Mouse (Mus musculus): ENCODE measurements at regions not wholly inside any gene's neighbourhood (a gene's known extent, or its start where the extent isn't known, plus 50 kb on each side); places are given as distances from the start of the nearest gene placed in this dataset.

DNA sequence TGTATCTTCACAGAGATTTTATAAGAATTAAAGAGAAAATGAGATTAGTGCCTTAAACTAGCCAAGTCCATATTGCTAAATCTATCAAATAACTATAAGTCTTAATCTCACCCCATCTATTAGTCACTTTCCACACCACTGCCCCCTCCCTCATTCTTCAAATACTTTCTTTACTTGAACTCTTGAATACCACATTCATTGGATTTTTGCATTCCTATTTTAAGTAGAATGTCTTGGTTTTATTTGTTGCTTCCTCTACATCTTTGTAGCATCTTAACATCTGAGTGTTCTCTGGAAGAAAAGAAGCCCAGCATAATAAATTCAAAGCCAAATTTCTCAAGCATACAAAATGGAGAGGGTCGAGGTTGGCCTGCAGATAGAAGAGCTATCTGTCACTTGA lies 200.9 kb upstream of the Thbs1 start:
- no peak for DNase-seq (ENCODE audit: low read depth, low spot score)

DNA sequence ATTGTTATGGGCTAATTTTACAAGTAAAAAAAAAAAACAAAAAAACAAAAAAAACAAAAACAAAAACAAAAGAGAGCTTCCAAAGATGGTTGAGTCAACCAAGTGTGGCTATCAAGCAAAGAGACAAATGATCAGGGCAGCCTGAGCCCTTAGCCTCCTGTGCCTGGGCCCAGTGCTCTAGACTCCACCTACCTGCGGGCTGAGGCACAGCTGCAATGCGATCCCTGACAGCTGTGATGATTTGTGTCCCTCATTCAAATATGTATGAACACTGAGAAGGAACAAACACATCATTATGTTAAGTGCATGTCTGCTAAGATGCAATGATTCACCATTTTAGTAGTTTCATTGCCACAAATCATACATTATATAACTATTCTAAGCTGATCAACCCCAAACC lies 199.0 kb upstream of the Thbs1 start:
- DNase-seq (ENCODE audit: low read depth, low spot score) = peak; percentile 21

DNA sequence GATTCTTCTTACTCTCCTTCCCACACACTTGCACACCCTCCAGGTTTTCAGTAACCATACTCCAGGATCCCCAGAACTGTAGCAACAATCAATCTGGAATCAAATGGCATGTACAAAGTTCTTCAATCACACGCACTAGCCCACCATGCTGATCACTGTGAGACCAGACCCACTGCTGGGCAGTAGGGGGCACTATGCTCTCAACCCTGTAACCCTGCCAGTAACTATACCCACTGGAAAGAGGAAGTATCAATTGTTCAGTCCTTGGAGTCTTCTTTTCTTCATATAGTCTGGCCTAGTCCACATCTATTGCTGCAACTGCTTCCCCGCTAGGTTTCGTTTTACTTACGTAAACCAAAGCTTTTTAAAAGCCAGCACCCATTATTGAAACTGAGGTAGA lies 197.8 kb upstream of the Thbs1 start:
- no peak for DNase-seq (ENCODE audit: low read depth, low spot score)

DNA sequence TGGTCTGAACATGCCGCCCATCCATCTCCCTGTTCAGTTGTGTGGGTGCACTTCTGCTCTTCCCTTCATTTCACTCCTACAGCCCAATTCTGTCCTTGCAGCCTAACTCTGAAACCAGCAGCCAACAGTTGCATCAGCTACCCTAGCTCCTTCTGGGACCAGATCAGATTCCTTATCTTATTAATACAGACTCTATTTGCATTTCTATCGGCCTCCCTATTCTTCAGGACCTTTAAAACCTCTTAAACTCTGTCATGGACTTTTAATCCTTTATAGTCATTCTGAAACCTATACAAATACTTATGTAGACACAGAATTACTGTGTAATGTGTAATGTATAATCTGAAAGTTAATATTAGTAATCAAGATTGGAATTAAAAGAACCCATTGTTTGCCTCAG lies 195.9 kb upstream of the Thbs1 start:
- no peak for DNase-seq (ENCODE audit: low read depth, low spot score)

DNA sequence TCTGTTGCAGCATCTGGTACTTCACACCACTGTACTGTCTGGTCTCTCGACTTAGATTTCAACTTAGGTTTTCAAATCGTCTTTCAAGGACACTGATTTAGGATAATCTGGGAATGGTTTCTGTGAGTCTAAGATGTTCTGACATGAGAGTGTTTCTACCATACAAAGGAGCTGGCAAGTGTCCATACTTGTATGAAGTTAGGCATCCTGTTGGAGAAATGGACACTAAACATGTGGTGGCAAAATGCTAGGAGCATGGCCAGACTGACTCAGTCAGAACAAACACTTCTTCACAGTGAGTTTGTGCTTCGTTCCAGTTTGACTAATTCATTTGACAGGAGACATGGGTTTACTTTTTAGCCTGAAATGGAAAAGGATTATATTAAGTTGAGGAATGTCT lies 194.5 kb upstream of the Thbs1 start:
- DNase-seq (ENCODE audit: low read depth, low spot score) = no peak

DNA sequence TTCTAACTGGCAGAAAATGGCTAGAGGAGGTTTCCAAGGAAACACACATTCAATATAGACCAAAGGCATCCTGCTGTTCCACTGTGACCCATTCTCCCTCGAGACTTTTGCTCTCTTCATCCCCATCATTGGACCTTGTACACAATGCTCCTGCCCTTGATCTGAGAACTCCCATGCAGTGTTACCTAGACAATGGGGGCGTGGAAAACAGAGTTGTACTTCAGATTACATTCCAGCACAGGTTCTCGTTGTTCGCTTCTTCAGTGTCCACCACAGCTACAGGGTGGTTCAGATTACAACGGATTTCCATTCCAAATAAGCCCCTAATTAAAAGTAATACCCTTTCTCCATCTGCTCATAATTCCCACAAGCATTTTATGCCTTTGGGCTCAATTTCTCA lies 186.8 kb upstream of the Thbs1 start:
- DNase-seq (ENCODE audit: low read depth, low spot score) = peak; percentile 16

DNA sequence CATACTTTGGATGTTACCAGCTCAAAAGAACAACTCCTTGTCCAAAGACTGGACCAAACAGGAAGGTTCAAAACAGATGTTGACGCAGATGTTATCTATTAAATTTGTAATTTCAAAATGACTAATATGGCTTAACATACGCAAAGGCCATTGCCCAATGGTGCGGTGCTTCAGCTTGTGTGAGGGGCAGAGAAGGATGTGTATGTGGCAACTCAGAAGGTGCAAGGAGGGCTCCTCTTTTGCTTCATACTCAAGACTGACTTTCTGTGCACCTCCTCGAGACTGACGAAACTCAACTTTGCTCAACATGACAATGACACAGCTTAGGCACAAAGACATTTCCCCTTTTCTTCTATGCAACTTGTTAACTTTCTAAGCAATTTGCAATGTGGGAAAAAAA lies 186.3 kb upstream of the Thbs1 start:
- no peak for DNase-seq (ENCODE audit: low read depth, low spot score)

DNA sequence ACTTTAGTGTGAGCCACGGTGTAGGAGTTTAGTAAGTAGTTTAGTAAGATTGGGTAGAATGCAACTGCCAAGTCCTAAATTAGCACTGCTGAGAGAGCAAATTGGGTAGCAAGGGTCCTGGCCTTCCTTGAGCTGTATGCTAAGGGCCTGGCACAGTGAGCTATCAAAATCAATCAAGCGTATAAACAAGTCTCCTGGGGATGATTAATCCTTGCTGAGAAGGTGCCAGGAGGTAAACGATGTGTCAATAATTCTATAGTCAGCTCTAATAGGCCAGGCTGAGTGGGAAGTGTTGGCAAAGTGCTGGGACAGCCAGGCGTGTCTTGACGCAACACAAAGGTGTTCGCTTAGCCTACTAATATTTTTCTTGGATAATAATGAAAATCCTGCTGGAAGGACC lies 183.6 kb upstream of the Thbs1 start:
- DNase-seq (ENCODE audit: low read depth, low spot score) = no peak

DNA sequence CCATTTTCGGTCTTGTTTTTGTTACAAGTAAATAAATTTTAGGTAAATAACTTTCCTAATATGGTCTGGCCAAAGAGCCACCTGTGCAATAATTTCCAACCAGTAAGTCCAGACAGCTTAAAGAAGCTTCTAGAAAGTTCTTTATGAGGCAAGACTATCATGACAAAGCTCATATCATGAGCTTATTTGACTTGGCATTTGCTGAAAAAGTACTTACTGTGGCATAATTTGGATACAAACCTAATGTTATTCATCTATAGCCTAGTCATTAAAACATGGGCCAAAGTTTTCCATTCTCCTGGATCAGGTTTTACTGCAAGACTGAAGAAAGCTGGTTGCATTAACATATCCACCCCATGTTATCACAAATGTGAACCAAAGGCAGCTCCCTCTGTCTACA lies 182.1 kb upstream of the Thbs1 start:
- no peak for DNase-seq (ENCODE audit: low read depth, low spot score)

DNA sequence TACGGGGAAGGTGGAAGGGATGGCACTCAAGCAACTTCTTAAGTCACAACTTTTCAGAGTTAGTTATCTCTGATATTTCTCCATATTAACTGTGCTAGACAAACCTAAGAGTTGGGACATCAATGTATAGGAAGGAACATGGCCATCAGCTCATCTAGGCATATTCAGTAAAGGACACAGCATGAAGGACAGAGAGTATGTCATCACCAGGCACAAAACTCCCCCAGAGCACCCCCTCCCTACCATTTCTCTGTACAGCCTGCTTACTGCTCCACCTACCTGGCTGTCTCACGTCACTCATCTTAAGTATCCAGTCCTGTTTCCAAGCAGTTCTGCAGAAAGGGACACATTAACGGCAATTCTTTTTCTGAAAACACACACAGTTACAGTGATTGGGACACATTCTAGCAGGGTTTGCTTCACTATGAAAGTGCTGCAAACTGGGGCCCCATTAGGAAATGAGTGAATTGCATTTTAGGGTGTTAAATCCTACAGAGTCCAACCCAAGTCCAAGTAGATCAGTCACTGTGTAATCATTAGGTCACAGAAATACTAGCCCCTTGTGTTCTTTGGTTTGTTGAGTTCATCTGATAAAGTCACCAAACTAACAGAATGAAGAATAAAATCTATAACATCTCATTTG lies 180.7 kb upstream of the Thbs1 start:
- no peak for DNase-seq (ENCODE audit: low read depth, low spot score)

DNA sequence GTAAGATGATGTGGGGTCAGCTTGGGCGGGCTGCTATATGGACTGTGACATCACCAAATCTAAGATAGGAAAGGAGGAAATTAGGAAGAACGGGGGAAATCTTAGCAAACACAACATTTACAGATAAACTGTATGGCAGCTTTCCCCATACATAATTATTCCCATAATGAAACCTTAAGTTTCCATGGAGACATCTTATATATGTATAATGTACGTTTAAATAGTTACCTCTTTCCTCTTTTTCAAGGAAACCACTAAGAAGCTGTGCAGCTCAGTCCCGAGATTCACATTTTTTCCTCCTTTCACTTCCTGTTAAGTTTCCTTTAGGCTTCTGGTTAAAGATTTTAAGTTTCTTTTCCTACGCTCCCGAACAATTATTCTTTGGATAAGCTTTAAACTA lies 175.1 kb upstream of the Thbs1 start:
- no peak for DNase-seq (ENCODE audit: low read depth, low spot score)

DNA sequence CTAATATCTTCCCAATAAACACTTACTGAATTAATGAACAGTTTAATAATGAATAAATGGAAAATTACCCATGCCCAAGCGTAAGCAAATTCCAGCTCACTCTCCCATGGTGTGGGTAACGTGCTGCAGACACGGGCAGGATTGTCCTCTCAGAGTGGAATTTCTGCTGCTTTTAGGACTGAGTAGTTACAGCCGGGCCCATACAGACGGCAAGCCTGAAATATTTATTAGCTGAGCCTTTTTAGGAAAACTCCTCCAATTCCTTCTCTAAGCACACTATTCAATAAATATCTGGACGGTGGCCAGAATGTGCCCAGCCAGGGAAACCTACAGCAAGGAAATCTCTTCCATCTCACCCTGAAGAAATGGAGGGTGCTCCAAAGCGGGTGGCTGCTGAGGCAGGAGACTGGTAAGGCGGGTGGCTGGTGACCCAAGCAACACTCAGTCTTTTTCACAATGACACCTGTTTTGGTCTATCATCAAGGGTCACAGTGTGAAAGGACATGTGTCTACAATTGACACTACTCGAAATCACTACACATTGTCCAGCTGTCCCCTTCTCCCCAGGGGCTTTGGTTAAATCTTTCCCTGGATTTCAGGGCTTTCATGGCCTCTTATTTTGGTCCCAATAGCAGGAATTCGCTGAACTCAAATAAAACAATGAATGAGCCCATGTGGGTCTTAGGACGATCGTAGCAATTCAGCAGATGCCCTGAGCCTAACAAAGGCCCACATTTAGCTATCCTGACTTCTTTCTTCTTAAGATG lies 173.2 kb upstream of the Thbs1 start:
- DNase-seq (ENCODE audit: low read depth, low spot score) = no peak

DNA sequence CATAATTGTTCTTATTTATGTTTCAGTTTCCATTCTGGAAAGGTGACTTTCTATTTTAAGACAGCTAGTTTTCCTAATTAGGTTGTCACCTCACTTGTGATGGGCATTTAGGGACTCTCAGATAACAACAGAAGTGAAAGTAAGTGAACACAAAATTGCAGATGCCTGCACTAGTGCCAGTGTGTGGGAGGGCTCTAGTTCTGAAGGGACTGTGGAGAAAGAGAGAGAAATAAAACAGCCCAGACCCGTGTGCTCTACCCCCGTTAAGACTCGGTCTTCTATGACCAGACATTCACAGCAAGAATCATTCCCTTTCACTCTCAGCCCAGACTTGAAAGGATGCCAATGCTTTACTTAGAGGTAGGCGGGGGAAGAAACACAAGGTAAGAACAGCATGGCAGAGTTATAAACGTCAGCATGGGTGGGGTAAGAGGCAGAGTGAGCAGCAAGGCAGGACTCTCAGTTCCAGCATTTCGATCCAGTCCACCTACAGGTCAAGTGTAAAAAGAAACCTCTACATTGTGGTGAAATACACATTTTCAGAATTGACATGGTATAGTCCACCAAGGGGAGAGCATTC lies 170.1 kb upstream of the Thbs1 start:
- no peak for DNase-seq (ENCODE audit: low read depth, low spot score)

DNA sequence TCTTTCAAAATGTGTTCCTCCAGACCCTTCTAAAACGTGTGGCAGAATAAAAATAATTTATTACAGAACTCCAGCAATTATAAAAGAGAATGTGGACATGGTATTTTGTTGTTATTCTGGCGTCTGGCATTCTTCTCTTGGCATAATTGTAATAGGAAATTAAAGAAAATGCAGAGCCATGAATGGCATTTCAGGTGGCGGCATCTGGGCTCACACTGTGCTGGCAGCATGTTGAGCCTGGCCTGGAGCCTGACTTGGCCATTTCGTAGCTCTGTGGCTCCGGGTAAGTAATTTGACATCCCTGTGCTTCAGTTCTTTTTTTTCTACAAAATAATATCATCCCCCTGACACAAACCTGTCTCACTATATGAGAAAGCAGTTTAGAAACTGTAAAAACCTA lies 168.0 kb upstream of the Thbs1 start:
- no peak for DNase-seq (ENCODE audit: low read depth, low spot score)

DNA sequence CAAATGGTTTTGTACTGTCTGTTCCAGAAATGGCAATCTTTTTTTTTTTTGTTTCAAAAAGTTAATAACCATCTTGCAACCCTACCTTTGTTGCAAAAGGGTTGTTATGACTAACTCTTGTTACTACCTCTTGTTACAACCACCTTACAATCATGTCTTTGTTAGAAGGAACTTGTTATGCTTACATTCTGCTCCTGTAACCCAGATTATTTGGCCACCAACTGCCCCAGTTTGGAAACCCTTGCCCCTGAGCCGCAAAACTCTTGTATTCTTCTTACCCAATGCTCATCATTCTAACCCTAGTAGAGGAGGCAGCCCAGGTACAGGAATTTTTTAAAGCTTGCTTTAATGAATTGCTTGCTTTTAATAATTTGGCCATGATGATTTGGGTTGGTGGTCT lies 167.4 kb upstream of the Thbs1 start:
- no peak for DNase-seq (ENCODE audit: low read depth, low spot score)

DNA sequence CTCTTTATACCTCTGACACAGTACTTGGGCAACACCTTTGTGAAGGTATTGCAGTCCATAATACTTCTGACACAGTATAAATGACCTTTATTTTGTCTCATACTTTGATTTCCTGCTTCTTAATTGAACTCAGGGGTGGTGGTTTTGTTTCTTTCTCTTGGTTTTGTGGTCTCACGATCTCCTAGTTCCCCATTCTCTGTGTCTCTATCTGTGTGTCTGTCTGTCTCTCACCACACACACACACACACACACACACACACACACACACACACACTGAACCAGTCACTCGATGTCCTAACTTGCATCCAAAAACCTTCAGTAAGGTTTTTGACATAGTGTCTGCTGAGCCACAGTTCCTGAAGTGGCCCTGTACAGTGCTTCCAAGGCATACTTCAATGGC lies 166.7 kb upstream of the Thbs1 start:
- DNase-seq (ENCODE audit: low read depth, low spot score) = no peak

DNA sequence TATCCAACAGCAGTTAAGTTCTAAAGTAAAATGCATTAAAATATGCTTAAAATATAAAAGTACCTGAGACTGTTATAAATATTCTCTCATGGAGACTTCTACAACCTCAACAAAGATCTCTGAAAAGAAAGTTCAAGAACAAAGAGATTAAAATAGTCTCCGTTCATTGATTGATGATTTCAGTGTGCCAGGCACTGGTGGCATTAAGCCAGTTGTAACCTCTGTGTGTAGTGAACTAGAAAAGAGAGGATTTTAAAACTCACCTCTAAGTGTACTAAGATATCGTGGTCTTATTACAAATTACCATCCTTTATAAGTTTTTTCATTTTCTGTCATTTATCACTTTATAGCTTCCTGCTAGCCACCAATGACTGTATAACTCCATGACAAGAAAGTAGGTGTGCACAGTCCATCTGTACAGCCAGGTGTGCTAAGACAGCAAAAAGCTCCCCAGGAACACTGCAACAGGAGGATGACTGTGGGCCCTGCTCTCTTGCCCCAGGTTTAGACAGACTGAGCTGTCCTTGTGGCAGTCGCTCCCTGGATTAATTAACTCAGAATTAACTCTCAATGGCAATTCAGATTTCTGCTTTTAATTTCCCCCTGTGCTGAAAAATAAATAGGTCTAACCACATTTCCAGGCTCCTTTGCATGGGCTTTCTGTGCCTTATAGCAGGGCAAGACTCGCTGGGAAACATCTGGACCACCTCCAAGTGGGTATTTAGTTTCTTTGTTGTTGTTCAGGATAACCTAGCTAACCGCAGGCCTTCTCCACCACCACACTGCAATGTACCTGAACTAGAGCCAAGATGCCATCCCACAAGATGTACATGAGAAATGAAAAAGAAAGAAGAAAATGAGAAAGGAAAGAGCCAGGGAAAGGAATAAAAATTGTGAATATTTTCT lies 161.0 kb upstream of the Thbs1 start:
- DNase-seq (ENCODE audit: low read depth, low spot score) = no peak

DNA sequence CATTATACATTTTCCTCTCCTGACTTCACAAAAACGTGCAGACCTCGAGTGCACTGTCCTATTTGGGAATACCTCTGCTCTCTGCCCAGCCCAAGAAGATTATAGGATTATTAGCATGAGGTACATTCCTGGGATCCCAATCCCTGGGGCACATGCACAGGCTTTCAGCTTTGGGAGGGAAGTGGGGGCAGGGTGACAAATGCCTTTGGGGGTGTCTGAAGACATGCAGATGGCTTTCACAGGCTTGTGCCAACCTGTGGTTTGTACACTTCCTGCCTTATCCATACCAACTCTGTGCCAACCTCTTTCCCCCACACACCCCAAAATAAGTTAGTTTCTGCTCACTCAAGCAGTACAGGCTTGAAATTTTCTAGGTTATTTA lies 160.3 kb upstream of the Thbs1 start:
- DNase-seq (ENCODE audit: low read depth, low spot score) = no peak

DNA sequence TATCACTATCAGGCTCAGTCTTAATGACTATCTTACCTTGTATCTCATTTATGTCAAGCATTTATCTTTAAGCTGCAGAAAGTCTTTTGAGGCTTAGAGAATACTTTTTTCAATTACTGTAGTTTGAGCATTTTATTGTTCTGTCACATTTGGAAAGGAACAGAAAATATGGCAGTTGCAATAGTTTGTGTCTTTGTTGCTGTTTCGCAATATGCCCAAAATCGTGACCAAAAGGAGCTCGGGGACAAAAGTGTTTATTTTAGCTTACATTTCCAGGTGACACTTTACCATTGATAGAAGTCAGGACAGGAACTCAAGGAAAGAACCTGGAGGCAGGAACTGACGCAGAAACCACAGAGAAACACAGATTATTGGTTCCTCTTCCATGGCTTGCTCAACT lies 152.9 kb upstream of the Thbs1 start:
- DNase-seq (ENCODE audit: low read depth, low spot score) = no peak

DNA sequence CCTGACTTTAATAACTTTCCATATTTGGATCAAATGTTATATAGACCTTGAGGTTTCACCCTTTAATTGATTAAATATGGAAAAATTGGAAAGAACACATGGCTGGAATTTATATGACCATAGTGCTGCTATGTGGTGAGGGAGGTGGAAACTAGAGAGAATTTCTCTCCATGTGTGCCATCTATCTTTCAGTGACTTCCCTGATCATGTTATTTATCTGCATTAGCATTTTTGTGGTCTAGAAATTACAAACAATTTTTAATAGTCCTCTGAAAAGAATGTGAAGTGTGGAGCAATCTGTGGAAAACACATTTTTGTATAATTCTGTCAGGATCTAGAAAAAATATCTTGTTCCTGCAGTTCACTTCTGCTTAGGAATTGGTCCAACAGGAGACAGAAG lies 152.2 kb upstream of the Thbs1 start:
- DNase-seq (ENCODE audit: low read depth, low spot score) = no peak

DNA sequence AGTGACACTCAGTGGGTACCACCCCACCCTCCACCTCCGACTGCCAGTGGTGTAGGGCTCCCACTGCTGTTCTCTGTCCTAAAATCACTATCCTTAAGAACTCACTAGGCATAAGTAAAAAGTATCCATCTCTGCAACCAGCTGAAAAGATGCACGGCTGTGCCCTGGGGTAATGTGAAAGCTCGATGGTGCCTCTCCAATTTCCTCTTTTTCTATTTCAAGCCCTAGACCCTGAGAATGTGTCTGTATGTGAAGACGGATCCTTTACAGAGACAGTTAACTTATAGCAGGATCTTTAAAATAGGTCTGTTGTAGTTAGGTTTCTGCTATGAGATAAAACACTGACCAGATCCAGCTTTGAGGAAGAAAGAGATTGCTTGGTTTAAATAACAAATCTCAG lies 149.1 kb upstream of the Thbs1 start:
- no peak for DNase-seq (ENCODE audit: low read depth, low spot score)

DNA sequence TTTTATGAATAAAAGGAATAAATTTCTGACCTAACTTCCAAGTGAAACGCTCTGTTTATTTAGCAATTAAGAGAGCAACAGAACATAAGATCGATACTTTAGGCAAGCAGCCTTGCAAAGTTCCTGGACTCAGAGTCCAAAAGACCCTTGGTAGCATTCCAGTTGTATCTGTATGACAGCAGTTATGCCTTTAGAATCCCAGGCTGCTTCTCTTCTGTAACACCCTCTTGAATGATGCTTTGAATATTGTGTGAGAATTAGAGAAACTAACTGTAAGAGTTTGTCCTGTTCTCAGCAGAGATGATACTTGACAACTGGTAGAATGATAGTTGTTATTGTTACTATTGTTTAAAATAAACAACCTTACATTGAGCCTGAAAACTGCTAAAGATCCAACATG lies 148.2 kb upstream of the Thbs1 start:
- DNase-seq (ENCODE audit: low read depth, low spot score) = no peak

All from ZHBTc4 (cell line).